Mouse (Mus musculus) layer of hippocampus, adult 18-20 months (tissue): ENCODE measurements around the gene Shkbp1. TPM values are rescaled to one million over a fixed set of nuclear protein-coding genes. Genes with fewer than 3 reads are reported as not detected.

ENCODE experiments used
- DNase-seq, 2 experiments: peaks; one replicate each; pipeline ENCODE4 v3.0.0; 2022; ENCODE audit warnings: low spot score in 2 of 2
- total RNA-seq, 2 experiments: library from RNA; stranded (reverse); gene quantifications; 2 replicates each; pipeline ENCODE4 v1.2.3; 2021

Gene Shkbp1
- total RNA-seq, 2 experiments from 2014 or later, result 25.8 to 28.2 TPM

DNA sequence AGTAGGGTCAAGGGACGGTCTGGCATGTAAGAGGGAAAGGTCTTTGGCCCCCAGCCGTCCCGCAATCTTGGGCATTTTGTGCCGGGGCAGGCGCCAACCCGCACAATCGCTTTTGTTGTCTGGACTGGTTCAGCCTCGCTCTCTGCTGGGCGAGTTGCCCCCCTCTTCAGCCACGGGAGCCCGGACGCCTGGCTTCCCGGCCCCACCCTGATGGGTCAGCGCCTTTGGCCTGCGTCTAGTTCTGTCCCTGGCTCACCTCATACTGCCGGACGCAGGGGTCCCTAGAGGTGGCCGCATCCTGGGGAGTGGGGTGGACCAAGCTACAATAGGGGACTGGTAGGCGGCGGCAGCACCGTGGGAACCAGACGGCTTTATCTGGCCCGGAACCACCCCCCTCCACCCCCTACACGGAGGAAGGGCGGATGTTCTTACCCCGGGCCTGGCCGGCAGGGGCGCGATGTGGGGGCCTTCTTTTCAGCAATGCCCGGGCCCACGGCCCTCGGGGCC, 21.4 kb downstream of the Shkbp1 start:
- no peak for DNase-seq

DNA sequence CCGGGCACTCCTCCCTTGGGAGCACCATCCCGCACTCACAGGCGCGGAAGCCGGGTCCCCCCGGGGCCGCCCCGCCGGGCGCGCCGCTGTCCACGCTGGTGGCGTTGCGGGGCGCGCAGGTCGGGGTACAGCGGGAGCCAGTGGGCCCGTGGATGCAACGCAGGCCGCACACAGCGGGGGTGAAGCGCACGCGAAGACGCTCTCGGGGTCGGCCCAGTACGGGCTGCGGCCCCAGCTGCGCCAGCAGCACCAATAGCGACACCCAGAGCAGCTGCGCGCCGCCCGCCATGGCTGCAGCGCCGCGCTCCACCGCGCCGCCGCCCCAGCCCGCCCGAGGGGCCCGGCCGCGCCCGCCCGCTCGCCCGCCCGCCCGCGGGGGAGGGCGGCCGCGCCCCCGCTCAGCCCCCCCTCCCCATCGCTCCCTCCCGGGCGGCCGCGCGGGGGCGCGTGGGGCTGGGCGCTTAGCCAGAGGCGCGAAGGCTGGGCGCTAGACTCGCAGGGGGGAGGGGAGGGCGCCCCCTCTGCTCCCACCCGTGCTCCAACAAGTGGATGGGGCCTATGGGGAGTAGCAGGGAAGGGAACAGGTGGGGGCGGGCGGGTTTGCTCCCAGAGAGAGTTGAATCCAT, 22.4 kb downstream of the Shkbp1 start:
- DNase-seq, result no peak

DNA sequence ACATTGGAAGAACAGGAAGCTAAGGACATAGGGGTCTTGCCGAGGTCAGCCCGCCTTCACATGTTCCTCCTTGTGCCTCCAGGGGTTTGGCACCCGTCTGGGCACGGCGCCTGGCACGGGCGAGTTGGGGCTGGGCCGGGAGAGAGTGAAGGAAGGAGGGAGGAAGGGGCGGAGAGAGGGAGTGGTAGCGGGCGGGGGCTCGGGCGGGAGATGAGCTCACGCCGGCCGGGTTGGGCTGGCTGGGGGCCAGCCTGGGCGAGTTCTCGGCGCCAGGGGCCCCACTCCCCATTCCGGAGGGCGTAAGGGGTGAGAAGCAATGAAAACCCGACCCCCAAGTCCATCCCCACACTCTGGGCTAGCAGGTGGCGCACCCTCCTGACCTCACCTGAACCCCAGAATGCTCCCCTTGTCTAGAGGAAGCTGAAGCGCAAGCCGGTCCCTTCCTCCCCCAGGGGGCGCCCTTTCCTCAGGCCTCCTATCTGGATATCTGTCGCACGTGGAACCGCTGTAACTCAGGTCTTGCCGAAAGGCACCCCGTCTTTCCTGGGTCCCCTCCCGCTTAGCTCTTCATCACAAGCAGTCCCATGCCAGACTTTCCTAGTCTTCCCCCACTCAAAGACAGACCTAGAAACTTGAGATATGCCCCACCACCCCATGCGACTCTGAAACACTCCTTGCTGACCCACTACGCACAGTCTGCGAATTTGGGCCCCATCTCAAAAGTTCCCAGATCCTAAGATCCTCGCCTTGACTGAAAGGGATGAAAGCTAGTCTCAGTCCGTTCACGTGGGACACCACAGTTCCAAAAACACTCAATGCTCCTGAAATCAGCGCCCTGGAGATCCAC, 23.2 kb downstream of the Shkbp1 start:
- peak; percentile 63 to 77 for DNase-seq

DNA sequence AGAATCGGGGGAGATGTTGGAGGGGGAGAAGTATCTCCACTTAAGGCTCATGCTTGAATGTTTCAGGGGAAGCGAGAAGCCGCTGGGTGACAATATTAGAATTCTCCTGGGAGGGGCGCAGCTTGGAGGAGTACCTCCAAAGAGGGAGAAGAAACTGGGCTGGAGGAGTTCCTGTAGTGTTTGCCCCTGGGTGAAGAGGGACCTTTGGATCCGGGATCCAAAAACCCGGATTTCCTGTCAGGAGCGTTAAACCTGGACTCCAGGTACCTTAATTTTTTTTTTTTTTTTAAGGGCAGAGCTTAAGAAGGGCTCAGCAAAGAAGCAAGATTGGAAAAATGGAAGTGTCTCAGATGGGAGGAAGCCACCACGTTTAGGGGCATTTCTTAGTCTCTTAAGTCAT, 24.0 kb downstream of the Shkbp1 start:
- no peak for DNase-seq

DNA sequence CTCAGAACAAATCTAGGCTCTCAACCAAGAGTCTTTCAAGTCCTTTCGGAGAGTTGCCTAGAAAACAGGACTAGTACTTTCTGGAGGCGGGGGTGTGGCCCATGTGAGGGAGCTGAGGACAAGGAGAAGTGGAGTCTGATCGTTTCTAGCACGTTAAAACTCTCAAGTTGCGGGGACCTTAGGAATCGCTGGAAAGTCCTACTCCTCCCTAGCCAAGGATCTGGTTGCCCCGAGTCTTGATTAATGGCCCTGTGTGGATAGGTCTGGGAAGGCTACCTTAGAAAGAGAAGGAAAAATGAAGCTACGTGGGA, 24.3 kb downstream of the Shkbp1 start:
- no peak for DNase-seq

DNA sequence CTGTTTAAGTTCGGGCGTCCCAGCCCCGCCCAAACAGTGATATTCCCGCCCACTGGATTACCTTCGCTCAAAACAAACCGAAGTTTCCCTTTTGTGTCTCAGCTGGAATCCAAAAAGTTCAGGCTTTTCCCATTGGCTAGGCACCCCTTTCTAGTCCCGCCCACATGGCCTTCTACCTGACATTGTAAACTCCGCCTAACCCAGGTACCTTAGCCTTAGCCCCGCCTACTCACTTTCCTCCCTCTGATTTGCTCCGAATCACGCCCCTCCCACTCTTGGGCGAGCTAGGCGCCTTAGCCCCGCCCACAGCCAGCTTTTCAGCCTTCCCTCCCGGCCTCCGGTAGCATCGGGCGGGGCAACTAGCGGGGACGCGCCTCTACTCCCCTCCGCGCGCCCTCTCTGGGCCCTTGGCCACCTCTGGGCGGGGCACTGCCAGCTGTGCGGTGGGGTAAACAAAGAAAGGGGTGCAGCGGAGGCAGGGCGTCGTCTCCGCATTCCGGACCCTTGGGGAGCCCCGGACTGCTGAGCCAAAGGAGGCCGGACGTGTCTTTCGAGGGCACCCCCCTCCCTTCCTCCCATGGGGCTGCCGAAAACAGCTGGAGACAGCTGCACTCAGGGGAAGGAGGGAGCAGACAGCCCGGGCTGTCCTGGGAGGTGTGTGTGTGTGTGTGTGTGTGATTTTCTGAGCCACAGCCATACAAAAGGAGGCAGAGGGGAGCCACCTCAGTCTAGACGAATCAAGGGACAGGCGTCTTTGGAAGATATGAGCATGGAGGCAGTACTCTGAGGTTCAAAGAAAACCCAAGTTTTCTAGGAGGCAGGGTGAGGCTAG, 24.9 kb downstream of the Shkbp1 start:
- no peak for DNase-seq

DNA sequence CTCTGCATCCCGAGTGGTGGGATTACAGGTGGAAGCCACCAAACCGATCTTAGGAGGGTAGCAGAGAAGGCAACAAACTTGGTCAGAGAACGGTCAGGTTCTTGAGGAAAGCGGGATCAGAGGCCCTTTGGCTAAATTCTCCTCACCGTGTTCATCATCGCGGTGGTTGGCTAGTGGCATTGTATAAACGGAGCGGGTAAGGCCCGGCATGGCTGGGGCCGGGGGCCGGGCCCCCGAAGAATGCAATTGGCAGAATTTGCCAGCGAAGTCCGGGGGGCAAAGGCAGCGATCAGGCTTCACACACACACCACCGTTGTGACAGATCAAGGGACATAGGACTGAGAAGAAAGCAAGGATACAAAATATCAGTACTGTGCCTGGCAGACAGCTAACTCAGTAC, 25.8 kb downstream of the Shkbp1 start:
- DNase-seq, result no peak

DNA sequence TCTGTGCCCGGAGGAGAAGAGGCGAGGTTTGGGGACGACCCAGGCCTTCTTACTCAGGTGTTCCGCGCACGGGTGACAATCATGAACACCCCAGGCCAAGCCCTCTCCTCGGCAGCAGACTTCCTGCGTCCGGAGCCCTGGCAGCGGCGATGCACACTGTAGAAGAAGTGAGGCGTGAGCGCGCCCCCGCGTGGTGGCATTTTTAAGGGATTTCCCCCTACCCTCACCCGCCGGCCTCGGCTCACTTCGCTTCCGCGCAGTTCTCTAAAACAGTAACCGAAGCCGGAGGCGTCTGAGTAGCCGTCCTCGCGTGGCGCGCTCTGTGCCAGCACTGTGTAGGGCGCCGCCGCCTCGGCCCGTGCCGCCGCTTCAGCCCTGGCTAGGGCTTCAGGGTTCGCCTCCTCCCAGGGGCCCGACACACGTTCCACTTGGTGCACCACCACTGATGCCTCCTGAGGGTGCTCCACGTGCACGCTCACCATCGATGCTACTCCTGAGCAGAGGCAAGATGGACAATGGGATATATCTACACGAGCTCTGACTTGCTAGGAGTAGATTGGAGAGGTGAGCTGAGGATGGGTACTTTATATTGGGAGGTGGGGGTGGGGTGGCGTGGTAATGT, 26.4 kb downstream of the Shkbp1 start:
- DNase-seq, result peak; percentile 60 to 83

DNA sequence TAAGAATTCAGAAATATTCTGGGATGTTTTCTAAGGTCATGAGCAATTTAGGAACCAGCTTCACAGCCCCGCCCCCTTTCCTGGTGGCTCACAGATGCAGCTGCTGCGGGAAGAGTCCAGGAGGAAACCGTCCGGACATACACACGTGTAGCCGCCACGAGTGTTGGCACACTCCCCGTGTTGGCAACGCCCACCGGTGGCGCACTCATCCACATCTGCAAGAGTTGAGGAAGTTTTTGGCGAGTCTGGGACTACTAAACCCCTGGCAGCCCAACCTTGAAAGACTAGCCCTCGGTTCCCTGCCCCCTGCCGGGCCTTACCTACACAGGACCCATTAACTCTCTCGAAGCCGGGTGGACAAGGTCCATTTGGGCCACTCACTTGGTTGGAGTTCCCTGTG, 27.2 kb downstream of the Shkbp1 start:
- no peak for DNase-seq

DNA sequence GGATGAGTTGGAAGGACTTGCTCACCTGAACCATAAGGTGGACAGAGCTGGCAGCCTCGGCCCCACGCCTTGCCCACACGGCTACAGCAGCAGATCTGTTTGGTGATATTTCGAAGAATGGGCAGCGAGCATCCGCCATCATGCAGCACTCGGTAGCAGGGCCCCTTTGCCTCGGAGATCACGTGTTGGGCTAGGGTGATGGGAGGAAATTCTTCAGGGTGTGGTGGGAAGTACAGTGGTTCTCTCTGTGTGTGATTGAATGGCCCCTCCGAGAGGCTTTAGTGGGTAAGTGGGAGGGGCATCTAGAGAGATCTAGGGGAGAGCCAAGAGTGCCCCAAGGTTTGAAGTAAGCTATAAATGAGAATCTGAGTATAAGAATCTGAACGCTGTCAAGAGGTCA, 27.7 kb downstream of the Shkbp1 start:
- no peak for DNase-seq

DNA sequence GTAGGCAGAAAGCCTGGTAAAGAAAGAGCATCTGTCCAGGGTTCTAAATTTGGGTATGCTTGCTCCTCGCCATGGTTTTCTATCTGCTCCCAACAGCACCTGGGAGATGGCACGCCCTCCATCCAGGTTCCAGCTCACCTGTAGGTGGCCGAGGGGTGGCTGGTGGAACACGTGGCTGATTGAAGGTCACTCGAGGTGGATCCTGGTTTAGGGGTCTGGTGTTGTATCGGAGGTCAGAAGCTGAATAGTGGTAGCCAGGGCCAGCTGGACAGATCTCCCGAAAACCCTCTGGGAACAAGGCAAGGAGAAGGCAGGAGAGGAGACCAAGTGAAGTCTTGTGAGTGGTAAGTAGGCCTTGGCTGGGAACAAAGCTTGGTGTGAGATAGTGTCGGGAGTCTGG, 28.3 kb downstream of the Shkbp1 start:
- DNase-seq, result no peak

DNA sequence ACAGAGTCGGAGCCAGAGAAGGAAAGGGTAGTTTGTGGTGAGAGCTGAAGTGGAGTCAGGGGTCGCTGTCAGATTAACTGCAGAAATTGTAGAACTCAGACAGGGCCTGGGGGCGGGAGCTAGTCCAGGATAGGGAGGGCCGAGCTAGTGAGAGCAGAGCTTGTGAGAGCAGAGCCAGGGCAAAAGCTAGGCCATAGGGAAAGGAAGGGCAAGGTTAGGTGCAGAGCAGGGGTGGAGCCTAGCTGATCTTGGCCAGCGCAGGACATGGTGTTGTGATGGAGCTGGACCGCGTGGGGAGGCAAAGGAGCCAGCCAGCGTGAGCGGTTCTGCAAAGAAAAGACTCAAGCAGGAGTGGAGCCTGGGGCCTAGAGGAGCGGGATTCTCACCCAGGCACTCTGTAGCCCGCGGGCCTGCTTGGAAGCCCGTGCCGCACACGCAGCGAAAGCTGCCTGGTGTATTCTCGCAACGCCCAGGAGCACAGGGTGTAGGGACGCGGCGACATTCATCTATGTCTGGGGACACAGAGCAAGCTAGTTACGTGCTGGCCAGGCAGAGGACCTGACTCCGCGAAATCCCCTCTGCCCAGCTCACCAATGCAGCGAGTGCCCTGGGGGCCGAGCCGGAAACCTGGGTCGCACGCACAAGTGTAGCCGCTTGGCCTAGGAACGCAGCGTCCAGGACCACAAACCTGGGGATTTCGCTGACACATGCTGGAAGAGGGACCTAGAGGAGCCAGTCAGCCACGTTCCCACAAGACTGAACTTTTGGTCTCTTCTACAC, 29.5 kb downstream of the Shkbp1 start:
- no peak for DNase-seq

DNA sequence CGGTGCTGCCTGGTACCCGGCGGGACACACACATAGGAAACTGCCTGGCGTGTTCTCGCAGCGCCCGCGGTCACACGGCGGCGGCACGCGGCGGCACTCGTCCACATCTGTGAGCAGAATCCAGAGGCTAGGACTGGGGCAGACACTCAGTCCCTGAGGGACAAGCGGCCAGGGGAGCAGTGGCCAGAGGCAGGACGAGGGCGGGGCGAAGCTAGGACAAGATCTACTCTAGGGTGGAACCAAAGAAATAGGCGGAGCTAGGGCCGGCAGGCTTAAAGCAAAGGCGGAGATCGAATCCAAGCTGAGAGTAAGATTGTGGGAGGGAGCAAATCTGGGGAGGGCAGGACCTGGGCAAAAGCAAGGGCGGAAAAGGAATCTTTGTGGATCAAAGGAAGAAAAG, 30.1 kb downstream of the Shkbp1 start:
- DNase-seq, result no peak

DNA sequence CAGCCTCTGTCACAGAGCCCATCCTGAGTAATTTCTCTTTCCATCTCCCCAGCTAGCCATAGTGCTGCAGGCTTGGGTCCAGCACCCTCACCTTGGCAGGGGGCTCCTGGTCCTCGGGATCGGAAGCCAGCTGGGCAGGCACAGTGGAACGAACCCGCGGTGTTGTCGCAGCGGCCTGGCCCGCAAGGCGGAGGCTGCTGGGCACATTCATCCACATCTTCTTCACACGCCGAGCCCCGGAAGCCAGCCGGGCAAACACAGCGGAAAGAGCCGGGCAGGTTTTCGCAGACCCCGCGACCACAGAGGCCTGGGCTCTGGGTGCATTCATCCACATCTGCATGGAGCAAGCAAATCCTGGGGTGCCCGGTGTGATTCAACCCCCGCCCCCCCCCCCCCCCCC, 30.9 kb downstream of the Shkbp1 start:
- DNase-seq, result no peak

DNA sequence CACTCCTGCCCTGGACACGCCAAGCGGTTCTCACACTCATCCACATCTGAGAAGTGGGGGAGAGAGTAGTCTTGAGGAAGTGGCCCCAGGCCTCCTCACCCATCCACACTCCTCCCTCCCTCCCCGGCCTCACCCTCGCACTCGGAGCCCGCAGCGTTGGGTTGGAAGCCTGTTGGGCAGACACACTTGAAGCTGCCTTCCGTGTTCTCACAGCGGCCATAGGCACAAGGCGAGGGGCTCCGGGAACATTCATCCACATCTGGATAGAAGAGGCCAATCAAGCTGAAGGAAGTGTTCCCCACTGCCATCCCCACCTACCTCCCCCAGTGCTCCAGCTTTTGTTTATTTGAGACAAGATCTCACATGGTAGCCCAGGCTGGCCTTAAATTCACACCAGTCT, 31.7 kb downstream of the Shkbp1 start:
- no peak for DNase-seq

DNA sequence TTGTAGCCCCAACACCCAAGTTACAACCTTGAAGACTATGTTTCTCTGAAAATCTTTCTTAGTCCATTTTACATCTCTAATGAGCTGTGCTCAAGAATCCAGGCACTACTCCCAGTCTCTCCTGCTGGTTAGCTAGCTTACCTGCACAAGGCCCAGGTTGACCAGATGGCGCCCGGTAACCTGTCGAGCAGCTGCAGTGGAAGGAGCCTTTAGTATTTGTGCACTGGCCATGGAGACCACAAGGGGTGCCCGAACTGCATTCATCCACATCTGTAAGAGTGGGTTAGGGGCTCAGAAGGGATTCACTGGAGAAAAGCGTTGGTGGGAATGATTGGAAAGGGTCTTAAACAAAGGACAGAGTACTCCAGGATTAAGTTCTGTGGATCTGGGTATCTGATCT, 32.8 kb downstream of the Shkbp1 start:
- no peak for DNase-seq

DNA sequence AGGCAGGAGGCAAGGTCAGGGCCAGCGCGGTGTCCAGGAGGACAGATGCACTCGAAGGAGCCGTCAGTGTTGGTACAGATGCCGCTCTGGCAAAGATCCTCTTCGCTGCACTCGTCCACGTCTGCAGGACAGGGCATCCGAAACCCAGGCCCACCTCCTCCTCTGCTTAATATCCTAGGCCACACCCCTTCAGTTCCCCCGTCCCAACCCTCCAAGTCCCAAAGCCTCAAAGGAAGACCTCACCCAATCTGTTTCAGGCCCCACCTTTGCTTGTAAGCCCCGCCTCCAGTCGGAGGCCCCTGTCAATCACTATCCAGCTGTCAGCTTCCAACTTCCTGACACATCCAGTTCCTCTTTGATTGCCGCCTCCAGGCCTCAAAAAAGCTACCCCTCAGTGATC, 33.5 kb downstream of the Shkbp1 start:
- no peak for DNase-seq

DNA sequence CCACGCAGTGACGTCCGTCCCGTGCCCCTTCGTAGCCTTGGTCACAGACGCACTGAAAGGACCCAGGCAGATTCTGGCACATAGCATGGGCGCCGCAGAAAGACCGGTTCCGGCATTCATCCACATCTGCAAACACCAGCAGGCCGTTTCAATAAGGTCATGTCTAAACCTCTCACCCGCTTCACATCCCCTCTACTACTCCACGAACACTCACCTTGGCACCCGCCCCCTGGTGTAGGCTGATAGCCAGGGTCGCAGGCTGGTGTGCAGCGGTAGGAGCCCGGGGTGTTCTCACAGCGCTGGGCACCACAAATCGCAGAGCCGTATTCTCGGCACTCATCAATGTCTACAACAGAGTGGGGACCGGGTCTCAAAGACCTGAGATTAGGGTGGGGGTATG, 36.4 kb downstream of the Shkbp1 start:
- DNase-seq, result no peak

DNA sequence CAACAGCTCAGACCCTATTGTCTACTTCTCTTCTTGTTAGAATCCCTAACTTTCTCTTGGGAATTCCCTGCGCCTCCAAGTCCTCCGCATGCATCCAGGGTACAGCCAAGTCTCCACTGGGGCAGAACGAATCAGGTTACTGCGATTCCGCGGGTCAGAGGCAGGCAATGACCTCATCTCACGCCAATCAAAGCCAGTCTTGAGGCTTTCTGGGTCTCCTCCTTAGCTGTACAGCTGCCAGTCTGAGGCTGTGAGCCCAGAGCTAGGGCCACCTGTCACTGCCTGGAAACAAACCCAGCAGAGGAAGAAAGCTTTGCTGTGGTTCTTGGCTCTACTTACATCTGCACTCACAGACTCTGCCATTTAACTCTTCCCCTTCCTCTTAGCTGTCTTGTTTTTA, 39.9 kb downstream of the Shkbp1 start:
- DNase-seq, result no peak

DNA sequence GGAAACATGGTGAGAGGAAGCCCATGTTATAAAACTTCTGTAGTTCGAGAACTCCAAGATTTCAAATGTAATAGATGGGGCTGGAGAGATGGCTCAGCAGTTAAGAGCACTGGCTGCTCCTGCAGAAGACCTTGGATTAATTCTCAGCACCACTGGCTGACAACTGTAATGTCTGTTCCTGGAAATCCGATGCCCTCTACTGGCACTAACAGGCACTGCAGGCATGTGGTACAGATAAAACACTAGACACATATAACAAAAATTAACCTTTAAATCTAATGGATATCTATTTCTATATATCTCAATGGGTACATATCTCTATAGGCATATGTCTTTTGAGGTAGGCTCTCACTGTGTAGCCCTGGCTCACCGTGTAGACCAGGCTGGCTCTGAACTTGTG, 41.4 kb downstream of the Shkbp1 start:
- DNase-seq, result no peak
